Mouse (Mus musculus) lung, postnatal 0 days (tissue): Measurements from ENCODE around the gene Rnf17.

Experiments used
- CTCF ChIP-seq: IDR thresholded peaks from 2 replicates; pipeline ENCODE4 v1.5.1; 2016; ENCODE audit warnings: antibody characterized with exemption, mild to moderate bottlenecking
- EP300 ChIP-seq: IDR thresholded peaks from 2 replicates; pipeline ENCODE4 v1.6.1; 2016; ENCODE audit warnings: antibody characterized with exemption, mild to moderate bottlenecking, control low read depth

DNA sequence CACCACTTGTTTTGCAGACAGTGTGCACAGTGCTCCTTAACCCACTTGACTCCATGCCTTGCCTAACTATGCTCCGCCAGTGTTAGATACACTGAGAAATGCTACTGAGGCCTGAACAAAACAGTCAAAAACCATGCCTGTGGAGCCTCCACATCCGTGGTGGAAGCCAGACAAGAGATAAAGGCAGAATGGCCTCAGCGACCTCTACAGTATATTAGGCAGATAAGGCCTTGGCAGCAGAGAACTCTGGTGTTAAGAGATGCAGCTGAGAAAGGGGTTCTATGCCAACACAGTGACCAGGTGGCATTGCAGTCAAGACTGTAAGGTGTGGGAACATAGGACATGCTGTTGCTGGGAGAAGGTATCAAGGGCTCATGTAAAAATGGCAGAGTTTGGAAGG is 104.4 kb downstream of the Rnf17 start:
- TF ChIP-seq EP300 = no peak
- no peak for TF ChIP-seq CTCF
